Mouse (Mus musculus): ENCODE measurements around the gene Chadl. TPM values are rescaled to one million over a fixed set of nuclear protein-coding genes. Genes with fewer than 3 reads are reported as not detected.

The Chadl gene
- 1 to 10 TPM in 1 of 2 experiments, under 1 TPM in 1; 0.32 to 6.5 TPM for polyA plus RNA-seq (2012; fragmentation: generic; extraction: Trizol)

DNA sequence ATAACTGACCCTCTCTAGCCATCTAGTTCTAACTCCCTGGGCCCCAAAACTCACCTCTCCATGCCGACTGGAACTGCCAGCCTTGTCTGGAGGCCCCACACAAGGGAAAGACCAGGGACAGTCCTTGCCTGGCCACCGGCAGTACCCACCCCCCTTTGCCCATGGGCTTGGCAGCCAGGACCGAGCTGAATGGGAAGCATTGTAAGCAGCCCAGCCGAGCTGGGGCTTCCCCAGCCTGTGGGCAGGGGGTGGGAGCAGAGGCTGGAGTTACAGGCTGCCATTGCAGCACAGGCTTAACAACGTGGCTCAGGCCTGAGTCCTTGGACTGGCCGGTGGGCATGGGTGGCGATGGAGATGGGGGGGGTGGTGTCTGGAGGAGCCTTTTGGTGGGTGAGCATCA, at the start of gene Chadl:
Gene Chadl (minus strand): TSS at position 113 of the 400 bp plus-strand sequence.

DNA sequence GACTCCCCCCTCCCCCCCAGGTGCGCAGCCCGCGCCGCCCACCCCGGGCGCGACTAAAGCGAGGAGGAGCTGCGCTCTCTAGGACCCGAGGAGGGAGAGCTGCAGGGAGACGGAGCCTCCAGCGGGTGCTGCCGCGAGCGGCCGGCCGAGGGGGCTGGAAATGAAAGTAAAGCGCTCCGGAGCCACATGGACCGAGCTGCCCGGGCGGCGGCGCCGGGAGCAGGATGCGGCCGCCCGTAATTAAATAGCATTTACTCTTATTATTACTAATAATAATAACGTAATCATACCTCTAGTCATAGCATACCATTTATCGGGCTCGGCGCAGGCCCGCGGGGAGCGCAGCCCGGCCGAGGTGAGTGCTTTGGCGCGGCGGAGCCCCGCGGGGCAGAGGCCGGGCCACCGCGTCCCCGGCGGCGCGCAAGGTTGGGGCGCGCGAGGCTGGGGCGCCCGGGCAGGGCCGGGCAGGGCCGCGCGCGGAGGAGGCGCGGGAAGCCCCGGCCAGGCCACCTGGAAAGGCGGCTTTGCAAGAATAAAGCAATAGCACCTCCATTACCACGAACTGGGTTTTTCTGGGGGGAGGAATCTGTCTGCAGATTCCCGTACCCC, 48.0 kb upstream of the Chadl start, which contains the start of the genes Zc3h7b and Rangap1:
Gene Zc3h7b (plus strand): TSS at position 66 of the 609 bp plus-strand sequence.
Gene Rangap1 (minus strand): TSS at position 539 of the 609 bp plus-strand sequence.

DNA sequence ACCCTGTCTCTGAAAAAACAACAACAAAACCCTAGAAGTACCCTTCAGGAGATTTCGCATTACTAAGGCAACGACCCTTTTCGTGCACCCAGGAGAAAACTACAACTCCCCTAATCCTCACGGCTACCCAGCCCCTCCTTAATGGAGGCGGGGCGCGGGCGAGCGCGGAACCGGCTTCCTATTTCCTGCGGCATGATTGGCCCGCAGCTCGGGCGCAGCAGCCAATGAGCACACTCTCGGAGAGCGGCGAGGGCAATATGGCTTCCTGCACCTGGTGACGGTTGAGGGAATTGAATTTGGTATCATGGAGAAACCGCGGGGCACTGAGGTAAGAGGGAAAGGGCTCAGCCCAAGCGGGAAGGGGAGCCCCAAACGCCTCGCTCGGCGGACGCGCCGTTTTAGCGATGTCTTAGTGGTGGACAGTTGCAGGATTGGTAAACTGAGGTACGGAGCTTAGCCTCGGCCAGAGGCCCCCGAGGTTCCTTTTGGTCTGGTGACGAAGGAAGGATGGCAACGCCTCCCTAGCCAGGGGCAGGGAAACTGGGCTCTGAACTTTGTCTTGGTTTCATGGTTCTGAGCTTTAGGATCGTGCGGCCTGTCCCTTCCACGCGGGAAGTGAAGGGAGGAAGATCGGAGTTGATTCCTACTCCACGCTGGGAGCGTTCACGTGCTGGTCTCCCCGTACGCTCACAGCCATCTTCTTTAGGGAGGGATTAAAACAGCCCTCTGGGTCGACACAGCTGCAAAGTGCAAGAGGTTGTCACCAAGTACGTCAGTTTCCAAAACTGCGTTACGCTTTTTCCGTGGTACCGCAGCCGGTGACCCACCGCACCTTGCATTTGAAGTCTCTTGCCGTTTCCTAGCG, 33.2 kb downstream of the Chadl start, which contains the start of gene L3mbtl2:
Gene L3mbtl2 (plus strand): TSS at position 193 of the 865 bp plus-strand sequence.

Other genes starting within 250 kb of the Chadl start
- gene Rbx1, start 231.0 kb downstream of the Chadl start, polyA plus RNA-seq (2012; fragmentation: generic; extraction: Trizol): 100 to 1,000 TPM; 239 to 465 TPM
- gene Ep300, start 111.9 kb downstream of the Chadl start, polyA plus RNA-seq (2012; fragmentation: generic; extraction: Trizol): 10 to 100 TPM in 1 of 2 experiments, 1 to 10 TPM in 1; 2.6 to 19.4 TPM
- 10 to 100 TPM; 14.6 TPM for gene L3mbtl2, start 33.4 kb downstream of the Chadl start, polyA plus RNA-seq (2012; fragmentation: generic; extraction: Trizol)
- gene Zc3h7b, start 47.8 kb upstream of the Chadl start, polyA plus RNA-seq (2012; fragmentation: generic; extraction: Trizol): 10 to 100 TPM; 14.3 to 57.3 TPM
- 100 to 1,000 TPM in 1 of 2 experiments, 10 to 100 TPM in 1; 95.4 to 107 TPM for gene Rangap1, start 48.2 kb upstream of the Chadl start, polyA plus RNA-seq (2012; fragmentation: generic; extraction: Trizol)
- gene Tef, start 105.1 kb upstream of the Chadl start, polyA plus RNA-seq (2012; fragmentation: generic; extraction: Trizol): 100 to 1,000 TPM in 1 of 2 experiments, 10 to 100 TPM in 1; 13.0 to 103 TPM
- 10 to 100 TPM in 1 of 2 experiments, 1 to 10 TPM in 1; 4.6 to 27.0 TPM for gene Tob2, start 161.5 kb upstream of the Chadl start, polyA plus RNA-seq (2012; fragmentation: generic; extraction: Trizol)
- 100 to 1,000 TPM in 1 of 2 experiments, 10 to 100 TPM in 1; 74.6 to 139 TPM for gene Phf5a, start 174.6 kb upstream of the Chadl start, polyA plus RNA-seq (2012; fragmentation: generic; extraction: Trizol)
- gene Aco2, start 175.0 kb upstream of the Chadl start, polyA plus RNA-seq (2012; fragmentation: generic; extraction: Trizol): 100 to 1,000 TPM; 146 to 306 TPM
- gene Polr3h, start 229.0 kb upstream of the Chadl start, polyA plus RNA-seq (2012; fragmentation: generic; extraction: Trizol): 100 to 1,000 TPM; 125 to 258 TPM
- 1 to 10 TPM in 1 of 2 experiments, under 1 TPM in 1; 0.05 to 2.0 TPM for gene Csdc2, start 239.5 kb upstream of the Chadl start, polyA plus RNA-seq (2012; fragmentation: generic; extraction: Trizol)